Mouse (Mus musculus): ENCODE measurements around the gene Alox5.

GRCm38 (mm10) chr6:116406680-116407079 lies 54.3 kb downstream of the Alox5 start:
- TF ChIP-seq CTCF (IDR thresholded peaks at IDR 0.05; ENCODE audit: borderline replicate concordance, extremely low read depth, insufficient read depth, insufficient read length), result no peak
- no peak for TF ChIP-seq POLR2A (IDR thresholded peaks at IDR 0.05; ENCODE audit: borderline replicate concordance, extremely low read depth, insufficient read depth, insufficient read length, poor library complexity, severe bottlenecking)
